Mouse (Mus musculus): ENCODE measurements around the gene Kif19a. TPM values are rescaled to one million over a fixed set of nuclear protein-coding genes. Genes with fewer than 3 reads are reported as not detected.
A peak's percentile ranks its signal among the peaks of the same experiment; 100 is the strongest.

The Kif19a gene
- total and polyA plus RNA-seq, 2 experiments from 2014 or later, result 0.99 to 7.4 TPM

DNA sequence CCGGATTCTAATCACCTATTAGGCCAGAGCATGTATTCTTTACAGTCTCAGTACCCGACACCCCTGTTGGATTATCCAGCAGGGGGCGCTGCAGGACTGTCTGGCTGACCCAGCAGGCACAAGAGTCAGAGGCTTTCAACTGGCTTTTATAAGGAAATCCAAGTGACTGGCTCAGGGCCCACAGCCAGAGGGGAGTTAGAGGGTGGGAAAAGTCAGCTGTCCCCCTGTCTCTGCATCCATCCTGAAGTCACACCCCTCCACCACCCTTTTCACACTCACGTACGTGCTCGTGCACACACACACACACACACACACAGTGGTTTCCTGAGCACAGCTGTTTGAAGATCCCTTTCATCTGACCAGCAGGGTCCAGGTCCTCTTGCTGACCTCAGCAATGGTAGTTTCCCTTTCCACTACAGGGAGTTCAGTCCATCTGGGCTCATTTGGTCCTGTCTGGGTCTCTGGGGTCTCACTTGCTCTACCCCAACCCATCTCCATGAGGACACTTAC lies 47.6 kb downstream of the Kif19a start:
- 20% methylated on average over 6 of the region's 6 CpGs for WGBS
- Histone ChIP-seq H3K9ac (replicated peaks; ENCODE audit: low read length) (no peak overlapping the region), H3K4me2 (ENCODE audit: low read depth, low read length) (no peak overlapping the region), H3K27ac (no peak overlapping the region), H3K9me3 (ENCODE audit: low read length) (no peaks in the 10 kb centered on the region), H3K4me3 (ENCODE audit: low read length) (no peak overlapping the region), H3K36me3 (ENCODE audit: insufficient read depth, low read length) (no peaks in the 10 kb centered on the region), H3K4me1 (ENCODE audit: insufficient read depth, low read length) (no peaks in the 10 kb centered on the region), H3K27me3 (ENCODE audit: insufficient read depth, low read length) (no peaks in the 10 kb centered on the region)
- peak; percentile 94 for TF ChIP-seq CTCF (IDR thresholded peaks at IDR 0.05; ENCODE audit: low read depth)
- ATAC-seq (peak; percentile 68; the same call in 1 of the 2 replicates), DNase-seq (ENCODE audit: low spot score) (peak; percentile 92)

DNA sequence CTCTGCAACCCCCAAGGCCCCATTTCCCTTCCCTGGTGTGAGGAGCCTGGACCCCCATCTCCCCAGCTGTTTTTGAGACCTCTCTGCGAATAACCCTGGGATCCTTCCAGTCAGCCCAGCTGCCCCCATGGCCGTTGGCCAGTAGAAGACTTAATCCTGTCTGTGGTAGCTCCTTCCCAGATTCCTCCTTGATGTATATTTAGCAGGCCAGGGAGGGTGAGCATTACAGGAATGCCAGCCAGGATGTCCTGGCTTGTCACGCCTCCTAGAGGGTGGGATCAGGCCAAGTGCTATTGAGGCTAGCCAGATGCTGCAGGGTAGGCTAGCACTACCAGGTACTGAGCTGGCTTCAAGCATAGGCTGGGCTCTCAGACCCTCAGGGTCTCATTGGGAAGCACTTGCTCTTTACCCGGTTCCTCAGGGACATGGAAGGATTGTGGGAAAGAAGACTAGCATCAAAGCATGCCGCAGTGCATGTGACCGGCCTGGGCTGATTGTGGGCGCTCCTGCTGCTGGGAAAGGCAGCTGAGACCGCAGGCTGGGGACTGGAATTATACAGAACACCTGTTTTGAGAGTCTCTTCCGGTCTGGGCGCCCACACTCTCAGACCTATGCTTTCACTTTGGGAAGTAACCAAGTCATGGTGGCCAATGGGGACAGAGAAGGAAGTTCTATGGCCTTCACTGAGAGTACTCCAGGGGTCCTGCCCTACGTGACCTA lies 49.8 kb downstream of the Kif19a start:
- 75% methylated on average over 11 of the region's 11 CpGs for whole genome bisulfite sequencing
- H3K27ac ChIP-seq, result no peak overlapping the region
- no peak overlapping the region for H3K4me2 ChIP-seq (ENCODE audit: low read depth, low read length)
- TF ChIP-seq CTCF (IDR thresholded peaks at IDR 0.05; ENCODE audit: low read depth), result no peak
- no peaks in the 10 kb centered on the region for H3K36me3 ChIP-seq (ENCODE audit: insufficient read depth, low read length)
- no peak overlapping the region; the same call in 1 of the 2 replicates for H3K9ac ChIP-seq (replicated peaks; ENCODE audit: low read length)
- no peak for ATAC-seq
- no peak overlapping the region for H3K4me3 ChIP-seq (ENCODE audit: low read length)
- H3K27me3 ChIP-seq (ENCODE audit: insufficient read depth, low read length), result no peaks in the 10 kb centered on the region
- H3K4me1 ChIP-seq (ENCODE audit: insufficient read depth, low read length), result no peaks in the 10 kb centered on the region
- no peak for DNase-seq (ENCODE audit: low spot score)
- H3K9me3 ChIP-seq (ENCODE audit: low read length), result no peaks in the 10 kb centered on the region

DNA sequence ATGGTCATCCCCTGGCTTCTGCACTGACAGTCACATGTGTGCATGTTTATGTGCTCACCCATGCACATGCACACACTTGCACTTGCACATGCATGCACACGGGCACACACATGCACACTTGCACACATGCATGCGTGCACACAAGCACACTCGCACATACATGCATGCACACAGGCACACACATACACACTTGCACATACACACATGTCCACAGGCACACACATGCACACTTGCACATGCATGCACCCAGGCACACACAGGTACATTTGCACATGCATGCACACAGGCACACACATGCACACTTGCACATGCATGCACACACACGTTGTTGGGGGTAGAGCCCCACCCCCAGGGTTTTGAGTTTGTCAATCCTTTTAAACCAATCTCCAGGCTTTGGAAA lies 51.7 kb downstream of the Kif19a start:
- Histone ChIP-seq H3K9me3 (ENCODE audit: low read length) (no peaks in the 10 kb centered on the region), H3K4me1 (ENCODE audit: insufficient read depth, low read length) (no peaks in the 10 kb centered on the region), H3K4me3 (ENCODE audit: low read length) (no peak overlapping the region), H3K4me2 (ENCODE audit: low read depth, low read length) (no peak overlapping the region), H3K27me3 (ENCODE audit: insufficient read depth, low read length) (no peaks in the 10 kb centered on the region), H3K9ac (replicated peaks; ENCODE audit: low read length) (no peak overlapping the region), H3K36me3 (ENCODE audit: insufficient read depth, low read length) (no peaks in the 10 kb centered on the region), H3K27ac (no peak overlapping the region)
- DNase-seq (ENCODE audit: low spot score) (no peak), ATAC-seq (no peak)
- no peak for TF ChIP-seq CTCF (IDR thresholded peaks at IDR 0.05; ENCODE audit: low read depth)
- WGBS, result 91% methylated on average over 4 of the region's 4 CpGs

DNA sequence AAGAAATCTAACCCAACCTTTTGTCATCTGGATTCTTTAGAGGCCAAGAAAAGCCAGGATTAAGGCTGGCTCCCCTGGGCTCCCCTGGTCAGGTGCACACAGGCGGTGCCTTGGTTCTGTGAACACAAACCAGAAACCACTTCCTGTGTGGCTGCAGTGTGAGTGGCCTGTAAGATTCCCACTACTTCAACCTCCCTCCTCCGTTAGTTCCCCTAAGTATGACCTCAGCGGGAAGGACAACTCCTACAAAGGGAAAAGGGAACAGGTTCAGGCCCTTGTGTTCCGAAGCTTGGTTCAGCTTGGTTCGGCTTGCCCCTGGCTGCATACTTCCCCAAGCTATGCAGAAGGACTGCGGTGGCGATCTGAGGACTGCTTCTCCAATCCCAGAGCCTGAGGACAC lies 53.0 kb downstream of the Kif19a start:
- no peaks in the 10 kb centered on the region for H3K36me3 ChIP-seq (ENCODE audit: insufficient read depth, low read length)
- no peak overlapping the region for H3K4me2 ChIP-seq (ENCODE audit: low read depth, low read length)
- no peak for ATAC-seq
- no peak overlapping the region for H3K4me3 ChIP-seq (ENCODE audit: low read length)
- H3K27ac ChIP-seq, result no peak overlapping the region
- no peaks in the 10 kb centered on the region for H3K27me3 ChIP-seq (ENCODE audit: insufficient read depth, low read length)
- DNase-seq (ENCODE audit: low spot score), result no peak
- no peaks in the 10 kb centered on the region for H3K9me3 ChIP-seq (ENCODE audit: low read length)
- peaks cover 5% of the 10 kb centered on the region for H3K4me1 ChIP-seq (ENCODE audit: insufficient read depth, low read length)
- no peak overlapping the region for H3K9ac ChIP-seq (replicated peaks; ENCODE audit: low read length)
- 91% methylated on average over 7 of the region's 7 CpGs for WGBS
- TF ChIP-seq CTCF (IDR thresholded peaks at IDR 0.05; ENCODE audit: low read depth), result no peak

DNA sequence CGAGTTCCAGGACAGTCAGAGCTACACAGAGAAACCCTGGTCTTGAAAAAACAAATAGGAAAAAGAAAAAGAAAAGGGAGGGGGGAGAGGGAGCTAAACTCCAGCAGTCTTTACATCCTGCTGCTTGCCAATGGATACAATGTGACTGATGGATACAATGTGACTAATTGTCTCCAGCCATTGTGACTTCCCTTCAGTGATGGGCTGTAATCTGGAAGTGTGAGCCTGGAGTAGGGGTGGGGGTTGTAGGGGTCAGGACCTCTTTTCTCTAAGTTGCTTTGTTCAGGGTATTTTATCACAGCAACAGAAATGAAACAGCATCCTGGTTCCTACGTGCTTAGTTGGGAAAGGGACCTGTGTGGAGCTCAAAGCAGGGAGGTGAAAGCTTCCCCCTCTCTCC lies 53.9 kb downstream of the Kif19a start:
- no peaks in the 10 kb centered on the region for H3K27me3 ChIP-seq (ENCODE audit: insufficient read depth, low read length)
- no peaks in the 10 kb centered on the region for H3K36me3 ChIP-seq (ENCODE audit: insufficient read depth, low read length)
- no peak overlapping the region for H3K4me3 ChIP-seq (ENCODE audit: low read length)
- H3K9me3 ChIP-seq (ENCODE audit: low read length), result no peaks in the 10 kb centered on the region
- H3K9ac ChIP-seq (replicated peaks; ENCODE audit: low read length), result no peak overlapping the region
- TF ChIP-seq CTCF (IDR thresholded peaks at IDR 0.05; ENCODE audit: low read depth), result no peak
- WGBS, result 32% methylated on average over 2 of the region's 2 CpGs
- no peak overlapping the region for H3K4me2 ChIP-seq (ENCODE audit: low read depth, low read length)
- H3K27ac ChIP-seq, result no peak overlapping the region
- peaks cover 8% of the 10 kb centered on the region for H3K4me1 ChIP-seq (ENCODE audit: insufficient read depth, low read length)
- no peak for ATAC-seq
- DNase-seq (ENCODE audit: low spot score), result no peak

DNA sequence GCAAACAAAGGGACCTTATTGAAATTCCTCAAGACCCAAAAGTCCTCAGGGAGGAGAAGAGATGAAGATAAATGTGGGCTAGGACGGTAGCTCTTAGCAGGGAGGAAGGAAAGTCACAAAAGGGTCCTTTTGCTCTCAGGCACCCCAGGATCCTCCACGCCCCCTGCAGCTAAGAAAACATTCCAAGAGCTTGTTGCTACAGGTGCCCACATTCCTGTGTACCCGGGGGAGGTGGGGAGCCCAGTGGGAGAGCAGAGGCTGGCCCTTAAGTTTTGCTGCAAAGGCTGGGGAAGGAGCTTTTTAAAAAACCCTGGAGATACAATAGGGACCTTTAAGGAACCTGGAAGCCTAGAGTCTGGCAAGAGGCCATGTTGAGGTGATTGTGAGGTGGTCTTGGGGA lies 55.3 kb downstream of the Kif19a start:
- no peak overlapping the region for H3K9ac ChIP-seq (replicated peaks; ENCODE audit: low read length)
- no peaks in the 10 kb centered on the region for H3K9me3 ChIP-seq (ENCODE audit: low read length)
- no peak overlapping the region for H3K27ac ChIP-seq
- ATAC-seq (no peak), DNase-seq (ENCODE audit: low spot score) (no peak)
- no peak for TF ChIP-seq CTCF (IDR thresholded peaks at IDR 0.05; ENCODE audit: low read depth)
- no peak overlapping the region for H3K4me2 ChIP-seq (ENCODE audit: low read depth, low read length)
- no peaks in the 10 kb centered on the region for H3K27me3 ChIP-seq (ENCODE audit: insufficient read depth, low read length)
- H3K4me3 ChIP-seq (ENCODE audit: low read length), result no peak overlapping the region
- H3K4me1 ChIP-seq (ENCODE audit: insufficient read depth, low read length), result peaks cover 8% of the 10 kb centered on the region
- H3K36me3 ChIP-seq (ENCODE audit: insufficient read depth, low read length), result no peaks in the 10 kb centered on the region
- WGBS, result 44% methylated on average over 3 of the region's 3 CpGs

DNA sequence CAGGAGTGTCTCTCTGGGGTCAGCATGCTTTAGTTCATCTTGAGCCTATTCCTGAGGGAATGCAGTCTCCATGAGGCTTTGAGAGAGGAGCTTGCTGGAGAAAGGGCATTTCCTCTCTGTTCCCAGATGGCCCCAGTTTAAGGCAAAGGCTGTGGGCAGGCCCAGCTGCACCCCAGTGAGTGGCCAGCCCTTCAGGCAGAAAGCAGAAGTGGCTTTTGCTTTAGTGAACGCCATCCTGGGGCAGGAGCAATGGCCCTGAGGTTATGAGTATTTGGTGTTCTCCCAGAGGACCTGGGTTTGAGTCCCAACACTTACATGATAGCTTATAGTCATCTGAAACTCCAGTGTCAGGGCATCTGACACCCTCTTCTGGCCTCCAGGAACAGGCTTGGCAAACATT lies 56.1 kb downstream of the Kif19a start:
- peaks cover 8% of the 10 kb centered on the region for H3K4me1 ChIP-seq (ENCODE audit: insufficient read depth, low read length)
- 59% methylated on average over 1 of the region's 1 CpGs for WGBS
- no peak for TF ChIP-seq CTCF (IDR thresholded peaks at IDR 0.05; ENCODE audit: low read depth)
- H3K9me3 ChIP-seq (ENCODE audit: low read length), result no peaks in the 10 kb centered on the region
- no peak overlapping the region for H3K4me2 ChIP-seq (ENCODE audit: low read depth, low read length)
- DNase-seq (ENCODE audit: low spot score) (no peak), ATAC-seq (no peak)
- H3K9ac ChIP-seq (replicated peaks; ENCODE audit: low read length), result no peak overlapping the region
- H3K27ac ChIP-seq, result no peak overlapping the region
- no peaks in the 10 kb centered on the region for H3K36me3 ChIP-seq (ENCODE audit: insufficient read depth, low read length)
- H3K4me3 ChIP-seq (ENCODE audit: low read length), result no peak overlapping the region
- no peaks in the 10 kb centered on the region for H3K27me3 ChIP-seq (ENCODE audit: insufficient read depth, low read length)
